Mouse (Mus musculus) spleen, adult 2 months (tissue): ENCODE measurements at regions not wholly inside any gene's neighbourhood (a gene's known extent, or its start where the extent isn't known, plus 50 kb on each side); places are given as distances from the start of the nearest gene placed in this dataset.

Source experiments
- CTCF ChIP-seq: fragments of 200-500 bp; IDR thresholded peaks from 2 replicates; pipeline ENCODE4 v1.5.1; 2011; ENCODE audit warnings: mild to moderate bottlenecking, inconsistent platforms; ENCODE audit not compliant: insufficient read depth, insufficient read length, insufficient replicate concordance; ENCODE audit errors: extremely low read depth
- POLR2A ChIP-seq: fragments of 200-500 bp; IDR thresholded peaks from 2 replicates; pipeline ENCODE4 v1.6.1; 2011; ENCODE audit warnings: low read depth, low read length, inconsistent platforms

GRCm38 (mm10) chr10:99592220-99592619, 167.2 kb downstream of the Csl start:
- TF ChIP-seq CTCF (no peak), POLR2A (no peak)
